ENCODE assay signal across 11 mouse cellular contexts in genomic region chr6:110132271-110132670, GRCm38 (mm10).
DNase-seq lines count a peak whose midpoint lies in the region.
"Had no signal": no experiment of that assay in that cellular context is flagged by ENCODE, and none has a peak within 500 bp of the region (broad histone marks: within the 10 kb centered on the region; RNA-seq: fewer than 3 reads in every experiment).

No protein-coding gene starts in this region.

- DNase-seq in cerebellum, postnatal 14 days = peak; percentile 15 to 34
- DNase-seq in cerebellum, adult 18-20 months = no peak
- peak; percentile 2 for DNase-seq in left cerebral cortex, postnatal 4 days
- no peak for DNase-seq in left cerebral cortex, adult 8-10 months (ENCODE audit: low spot score in 2 of 2)
- peak; percentile 51 for DNase-seq in brain, adult 2 months (ENCODE audit: low read depth, low spot score)
- peak; percentile 17 for DNase-seq in retina, postnatal 1 day
- DNase-seq in urinary bladder, postnatal 25 days (ENCODE audit: low spot score) = no peak
- DNase-seq: adrenal gland, postnatal 10 days; cerebellum, adult 9-10 months; gastrocnemius, postnatal 14 days; heart, adult 2 months had no signal

- intact Hi-C loops in left cerebral cortex, postnatal 4 days (cut with DNase I) = no loop called here

Comparison
In these comparisons a context has a peak if more than half of its experiments do, and no peak if none do; other contexts are left out.
1. DNase-seq: peak in cerebellum, postnatal 14 days (2 of 2), left cerebral cortex, postnatal 4 days (single experiment), brain, adult 2 months (single experiment) and retina, postnatal 1 day (single experiment); none in cerebellum, adult 18-20 months (0 of 2), left cerebral cortex, adult 8-10 months (0 of 2) and urinary bladder, postnatal 25 days (single experiment).